In the genomic region with DNA sequence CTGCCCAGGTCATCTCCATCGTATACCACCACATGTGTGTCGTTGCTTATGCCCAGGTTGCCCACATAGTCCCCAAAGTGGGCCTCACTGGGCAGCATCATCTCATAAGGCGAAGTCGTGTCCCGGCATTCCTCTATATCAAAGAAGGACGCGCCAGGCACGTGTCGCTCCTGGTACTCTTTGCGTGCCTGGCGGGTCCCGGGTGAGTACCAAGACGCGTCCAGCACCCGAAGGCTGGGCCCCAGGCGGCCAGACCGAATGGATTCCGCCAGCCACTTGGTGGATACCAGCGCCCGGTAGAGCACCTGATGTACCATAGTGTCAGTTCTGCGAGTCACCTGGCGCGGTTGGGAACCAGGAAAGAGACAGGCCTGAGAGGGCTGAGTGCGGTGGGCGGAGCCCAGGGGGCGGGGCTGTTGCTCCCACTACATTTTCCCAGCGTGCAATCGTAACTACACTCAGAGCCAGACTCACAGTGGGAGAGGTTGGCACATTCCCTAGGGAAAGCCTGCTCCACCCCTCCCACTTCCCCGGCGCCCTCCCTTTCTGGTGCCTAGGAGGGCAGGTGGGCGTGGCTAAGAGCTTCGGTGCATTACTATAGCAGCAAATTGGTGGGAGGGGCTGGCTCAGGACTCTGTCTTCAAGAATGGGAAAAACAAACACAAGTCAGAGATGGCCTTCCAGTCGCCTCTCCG, we compare ENCODE assay signal across 8 mouse cellular contexts. TPM values are rescaled to one million over a fixed set of nuclear protein-coding genes. Genes with fewer than 3 reads are reported as not detected.
A peak's percentile ranks its signal among the peaks of the same experiment; 100 is the strongest.
DNase-seq lines count a peak whose midpoint lies in the region; ATAC-seq and TF ChIP-seq lines count a peak whose summit lies in the region.

A gene (minus strand): TSS at position 391 of the 695 bp plus-strand sequence.

- H3K27me3 ChIP-seq in embryonic facial prominence, embryonic 12.5 days: peaks cover 32% of the 10 kb centered on the region
- H3K27me3 ChIP-seq in intestine, postnatal 0 days (replicated peaks; ENCODE audit: control insufficient read depth, insufficient read depth, low read length): peaks cover 5% of the 10 kb centered on the region
- peaks cover 45% of the 10 kb centered on the region for H3K27me3 ChIP-seq in midbrain, embryonic 10.5 days (ENCODE audit: low read depth, poor library complexity, severe bottlenecking)

- H3K4me1 ChIP-seq in embryonic facial prominence, embryonic 12.5 days: peaks cover 44% of the 10 kb centered on the region
- H3K4me1 ChIP-seq in intestine, postnatal 0 days (replicated peaks; ENCODE audit: control insufficient read depth, insufficient read depth, low read length): peaks cover 11% of the 10 kb centered on the region
- H3K4me1 ChIP-seq in midbrain, embryonic 10.5 days: peaks cover 76% of the 10 kb centered on the region

- H3K9me3 ChIP-seq in embryonic facial prominence, embryonic 12.5 days: no peaks in the 10 kb centered on the region
- no peaks in the 10 kb centered on the region for H3K9me3 ChIP-seq in intestine, postnatal 0 days (ENCODE audit: control insufficient read depth)
- no peaks in the 10 kb centered on the region for H3K9me3 ChIP-seq in midbrain, embryonic 10.5 days (replicated peaks)

- peak within 1 kb of the TSS; percentile 60 for H3K4me3 ChIP-seq in embryonic facial prominence, embryonic 12.5 days
- H3K4me3 ChIP-seq in intestine, postnatal 0 days (ENCODE audit: low read depth, low read length): peak within 1 kb of the TSS; percentile 62
- H3K4me3 ChIP-seq in midbrain, embryonic 10.5 days: peak within 1 kb of the TSS; percentile 78

- TF ChIP-seq CTCF in intestine, postnatal 0 days (IDR thresholded peaks at IDR 0.05; ENCODE audit: low read depth): no peak

- peak; percentile 72 for ATAC-seq in embryonic facial prominence, embryonic 12.5 days (ENCODE audit: insufficient number of reproducible peaks, insufficient read depth, low FRiP score, low TSS enrichment)
- ATAC-seq in granulocyte monocyte progenitor cell, adult 5-6 weeks (replicated peaks; ENCODE audit: poor library complexity, severe bottlenecking): peak; percentile 33
- peak; percentile 81 for ATAC-seq in intestine, postnatal 0 days

- H3K4me2 ChIP-seq in embryonic facial prominence, embryonic 12.5 days (replicated peaks): peak within 1 kb of the TSS; percentile 91
- peak within 1 kb of the TSS; percentile 85 for H3K4me2 ChIP-seq in intestine, postnatal 0 days (replicated peaks; ENCODE audit: low read depth)

- intact Hi-C loops in left cerebral cortex, postnatal 36 days (cut with DNase I): no loop called here

- H3K9ac ChIP-seq in embryonic facial prominence, embryonic 12.5 days: peak within 1 kb of the TSS; percentile 69
- H3K9ac ChIP-seq in intestine, postnatal 0 days (ENCODE audit: low read depth, low read length): peak within 1 kb of the TSS; percentile 79

- peak within 1 kb of the TSS; percentile 92 for H3K27ac ChIP-seq in embryonic facial prominence, embryonic 12.5 days
- peak within 1 kb of the TSS; percentile 92 for H3K27ac ChIP-seq in intestine, postnatal 0 days (ENCODE audit: low read depth, low read length)
- peak within 1 kb of the TSS; percentile 95 for H3K27ac ChIP-seq in midbrain, embryonic 10.5 days (replicated peaks)

- 3% methylated on average over 34 of the region's 34 CpGs for WGBS in embryonic facial prominence, embryonic 12.5 days
- 3% methylated on average over 34 of the region's 34 CpGs for WGBS in intestine, postnatal 0 days
- WGBS in midbrain, embryonic 10.5 days: 3% methylated on average over 34 of the region's 34 CpGs

- no peaks in the 10 kb centered on the region for H3K36me3 ChIP-seq in embryonic facial prominence, embryonic 12.5 days
- no peaks in the 10 kb centered on the region for H3K36me3 ChIP-seq in intestine, postnatal 0 days (ENCODE audit: control insufficient read depth, insufficient read depth)
- H3K36me3 ChIP-seq in midbrain, embryonic 10.5 days: no peaks in the 10 kb centered on the region

- peak; percentile 94 for DNase-seq in 3134 (ENCODE audit: extremely low read depth, insufficient read length, low spot score)
- peak; percentile 97 to 98 for DNase-seq in adrenal gland, postnatal 36 days
- peak; percentile 81 to 83 for DNase-seq in left cerebral cortex, postnatal 36 days (ENCODE audit: low spot score in 2 of 2)
- peak; percentile 76 for DNase-seq in midbrain, embryonic 10.5 days (ENCODE audit: low spot score)
- DNase-seq in skeletal muscle tissue, adult 2 months (ENCODE audit: low read depth, low spot score): peak; percentile 91

RNA-seq across cellular contexts. Expression of the gene that starts here (rescaled TPM):
- 100 to 1,000 TPM; 276 to 330 TPM for total RNA-seq in adrenal gland, postnatal 36 days (2021)
- polyA plus RNA-seq in embryonic facial prominence, embryonic 12.5 days (2016; fragmentation: Nextera tagmentation; extraction: Ambion mirVana): 10.1 and 11.9 TPM in 2 replicates
- total RNA-seq in granulocyte monocyte progenitor cell, adult 5-6 weeks (2014; fragmentation: Nextera tagmentation): 18.7 and 29.9 TPM in 2 replicates
- total RNA-seq in granulocyte monocyte progenitor cell, adult 5-6 weeks (2017): 12.6 and 16.5 TPM in 2 replicates
- 36.7 and 48.3 TPM in 2 replicates for polyA plus RNA-seq in intestine, postnatal 0 days (2015; fragmentation: Nextera tagmentation; extraction: Ambion mirVana)
- 10 to 100 TPM; 28.1 to 36.3 TPM for total RNA-seq in left cerebral cortex, postnatal 36 days (2021)
- polyA plus RNA-seq in midbrain, embryonic 10.5 days (2016; fragmentation: Nextera tagmentation; extraction: Ambion mirVana): 8.1 and 9.8 TPM in 2 replicates

Comparison
In these comparisons a context has a peak if more than half of its experiments do, and no peak if none do; other contexts are left out.
1. Peak in every context shown above with its lines: DNase-seq, ATAC-seq, H3K4me3 ChIP-seq and H3K27ac ChIP-seq.
2. RNA of the gene that starts here (total RNA-seq): 276 to 330 TPM in adrenal gland, postnatal 36 days; 28.1 to 36.3 TPM in left cerebral cortex, postnatal 36 days and 12.6 to 29.9 TPM in granulocyte monocyte progenitor cell, adult 5-6 weeks; every median in the first group is over 4 times any median in the second.